Mouse (Mus musculus): Measurements from ENCODE around the gene Pakap. TPM values are rescaled to one million over a fixed set of nuclear protein-coding genes. Genes with fewer than 3 reads are reported as not detected.

Pakap gene
- total RNA-seq, 4 experiments from 2014 or later = 2.5 to 5.5 (median 3.9) TPM

- DNase-seq (ENCODE audit: low spot score in 2 of 2) = no peak
These were observed 194.4 kb downstream of the Pakap start for GRCm38 (mm10) chr4:57762424-57762823.

- no peak for DNase-seq (ENCODE audit: low spot score in 2 of 2)
These were observed 196.4 kb downstream of the Pakap start for GRCm38 (mm10) chr4:57764392-57764791.

DNA sequence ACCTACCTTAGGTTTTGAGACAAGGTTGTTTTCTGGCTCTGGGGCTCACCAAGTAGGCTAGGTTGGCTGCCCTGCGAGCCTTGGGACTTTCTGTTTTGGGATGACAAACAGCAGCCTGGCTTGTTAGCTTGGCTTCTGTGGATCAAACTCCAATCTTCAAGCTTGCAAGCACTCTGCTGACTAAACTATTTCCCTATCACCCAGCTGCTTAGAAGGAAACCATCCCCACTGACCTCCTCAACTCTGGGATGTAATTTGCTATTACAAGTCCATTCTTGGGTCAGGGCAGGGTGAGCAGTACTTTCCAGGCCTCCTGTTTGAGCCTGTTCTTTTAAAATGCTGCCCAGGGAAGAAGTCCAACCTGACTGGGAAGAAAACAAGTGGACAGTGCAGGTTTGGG is 196.9 kb downstream of the Pakap start:
- no peak for DNase-seq (ENCODE audit: low spot score in 2 of 2)

GRCm38 (mm10) chr4:57765806-57766205 is 197.8 kb downstream of the Pakap start:
- DNase-seq (ENCODE audit: low spot score in 2 of 2) = no peak

DNA sequence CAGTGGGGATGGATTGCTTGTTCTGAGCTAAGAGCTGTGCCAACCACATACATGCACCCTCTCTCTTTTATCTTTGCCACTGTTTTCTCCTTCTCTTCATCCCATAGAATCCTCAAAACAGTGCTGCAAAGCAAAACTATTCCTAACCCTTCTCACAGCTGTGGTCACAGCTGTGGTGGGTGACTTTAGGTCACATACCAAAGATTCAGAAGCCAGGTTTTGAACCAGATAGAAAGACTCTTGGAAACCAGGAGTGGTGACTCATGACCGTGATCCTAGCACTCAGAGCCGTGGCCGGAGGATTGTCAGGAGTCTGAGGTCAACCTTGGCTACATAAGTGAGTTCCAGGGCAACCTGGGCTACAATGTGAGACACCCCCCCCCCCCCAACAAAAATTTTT is 201.0 kb downstream of the Pakap start:
- DNase-seq (ENCODE audit: low spot score in 2 of 2) = no peak

DNA sequence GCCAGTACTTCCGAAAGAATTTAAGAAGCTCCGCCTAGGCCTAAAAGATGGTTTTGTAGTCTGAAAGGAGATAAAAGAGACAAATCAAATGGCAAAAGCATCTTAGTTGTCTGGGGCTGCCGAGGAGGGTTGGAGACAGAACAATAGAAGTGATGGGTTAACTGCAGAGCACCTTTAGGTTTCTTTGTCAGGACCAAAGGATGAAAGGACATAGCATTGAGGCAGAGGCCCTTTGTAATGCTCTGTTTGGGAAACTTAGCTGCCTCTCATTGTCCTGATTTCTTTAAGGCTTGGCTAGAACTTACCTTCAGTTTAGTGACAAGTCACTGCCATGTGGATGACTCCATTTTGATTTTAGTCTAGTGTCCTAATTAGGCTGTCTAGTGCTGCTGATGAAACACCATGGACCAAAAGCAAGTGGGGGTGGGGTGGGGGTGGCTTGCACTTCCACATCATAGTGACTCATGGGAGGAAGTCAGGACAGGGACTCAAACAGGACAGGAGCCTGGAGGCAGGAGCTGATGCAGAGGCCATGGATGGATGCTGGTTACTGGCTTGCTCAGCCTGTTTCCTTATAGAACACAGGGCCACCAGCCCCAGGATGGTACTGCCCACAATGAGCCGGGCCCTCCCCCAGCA is 202.3 kb downstream of the Pakap start:
- DNase-seq (ENCODE audit: low spot score in 2 of 2) = no peak

DNA sequence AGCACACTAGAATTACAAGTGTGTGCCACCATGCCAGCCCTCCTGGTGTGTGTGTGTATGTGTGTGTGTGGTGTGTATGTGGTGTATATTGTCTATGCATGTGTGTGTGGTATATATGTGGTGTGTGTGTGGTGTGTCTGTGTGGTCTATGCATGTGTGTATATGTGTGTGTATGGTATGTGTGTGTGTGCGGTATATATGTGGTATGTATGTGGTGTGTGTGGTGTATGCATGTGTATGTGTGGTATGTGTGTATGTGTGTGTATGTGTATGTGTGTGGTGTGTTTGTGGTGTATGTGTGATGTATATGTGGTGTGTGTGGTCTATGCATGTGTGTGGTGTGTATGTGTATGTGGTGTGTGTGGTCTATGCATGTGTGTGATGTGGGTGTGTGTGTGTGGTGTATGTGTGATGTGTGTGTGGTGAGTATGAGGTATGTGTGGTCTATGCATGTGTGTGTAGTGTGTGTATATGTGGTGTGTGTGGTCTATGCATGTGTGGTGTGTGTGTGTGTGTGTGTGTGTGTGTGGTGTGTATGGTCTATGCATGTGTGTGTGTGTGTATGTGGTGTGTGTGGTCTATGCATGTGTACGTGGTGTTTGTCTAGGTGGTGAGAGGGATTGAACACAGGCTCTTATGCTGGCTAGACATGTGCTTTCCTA is 203.7 kb downstream of the Pakap start:
- no peak for DNase-seq (ENCODE audit: low spot score in 2 of 2)

DNA sequence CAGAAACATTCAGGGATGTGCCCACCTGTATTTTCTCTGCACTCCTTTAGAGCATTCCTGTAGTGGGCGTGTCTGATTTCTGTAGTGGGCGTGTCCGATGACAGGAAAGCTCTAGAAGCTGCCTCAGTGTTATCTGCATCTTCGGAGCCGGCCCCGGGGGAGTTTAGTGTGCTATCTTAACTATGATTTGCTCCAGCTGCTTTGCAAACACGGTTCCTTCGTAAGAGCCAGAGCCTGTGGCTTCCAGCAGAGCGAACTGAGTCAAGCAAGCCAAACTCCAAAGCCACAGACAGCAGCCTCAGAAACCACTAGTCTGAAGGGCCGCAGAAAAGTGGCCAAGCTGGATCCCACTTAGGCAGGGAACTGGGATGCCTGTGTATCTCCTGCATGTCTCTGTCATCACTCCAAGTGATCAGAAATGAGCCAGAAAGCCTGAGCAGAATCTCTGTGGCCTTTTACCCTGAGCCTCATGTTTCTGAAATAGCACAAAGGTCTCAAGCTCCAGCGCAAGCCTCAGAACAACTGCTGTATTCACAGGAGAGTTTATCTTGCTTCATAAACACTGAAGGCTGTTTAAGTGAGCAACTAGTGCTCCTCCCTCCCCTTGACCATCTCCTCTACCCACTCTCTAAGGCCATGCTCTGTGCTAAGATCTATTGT is 205.0 kb downstream of the Pakap start:
- DNase-seq (ENCODE audit: low spot score in 2 of 2) = no peak

- no peak for DNase-seq (ENCODE audit: low spot score in 2 of 2)
These were observed 206.5 kb downstream of the Pakap start for GRCm38 (mm10) chr4:57774517-57774916.

DNA sequence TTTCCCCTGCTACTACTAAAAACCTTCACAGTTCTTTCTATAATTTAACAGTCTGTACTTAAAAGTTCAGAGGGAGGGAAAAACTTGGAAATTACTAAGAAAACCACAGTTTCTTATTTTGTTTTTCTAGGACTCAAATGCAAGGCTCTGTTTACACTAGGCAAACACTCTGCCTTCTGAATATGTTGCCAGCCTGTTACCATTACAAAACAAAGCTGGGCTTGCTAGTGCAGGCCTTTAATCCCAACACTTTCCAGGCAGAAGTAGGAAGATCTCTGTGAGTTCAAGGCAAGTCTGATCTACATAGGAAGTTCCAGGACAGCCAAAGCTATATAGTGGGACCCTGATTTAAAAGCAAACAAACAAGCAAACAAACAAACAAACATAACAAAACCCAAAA is 207.6 kb downstream of the Pakap start:
- no peak for DNase-seq (ENCODE audit: low spot score in 2 of 2)

DNA sequence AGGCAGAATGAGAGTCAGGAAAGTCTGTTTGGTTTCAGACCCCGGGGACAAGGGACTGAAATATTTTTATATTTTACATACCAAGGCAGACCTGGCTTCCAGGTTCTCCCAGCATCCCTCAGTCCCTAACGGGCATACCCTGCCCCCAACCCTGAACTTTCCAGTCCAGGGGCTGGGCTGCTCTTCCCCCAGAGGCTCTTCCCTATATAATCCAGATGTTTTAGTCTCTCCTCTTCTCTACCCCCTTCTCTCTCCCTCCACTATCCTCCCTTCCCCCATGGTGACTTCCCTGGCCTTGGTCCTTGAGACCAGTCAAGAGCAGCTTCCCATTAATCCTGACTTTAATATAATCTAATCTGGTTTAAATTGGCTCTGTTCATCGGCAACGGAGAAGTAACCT is 212.4 kb downstream of the Pakap start:
- DNase-seq (ENCODE audit: low spot score in 2 of 2) = no peak

DNA sequence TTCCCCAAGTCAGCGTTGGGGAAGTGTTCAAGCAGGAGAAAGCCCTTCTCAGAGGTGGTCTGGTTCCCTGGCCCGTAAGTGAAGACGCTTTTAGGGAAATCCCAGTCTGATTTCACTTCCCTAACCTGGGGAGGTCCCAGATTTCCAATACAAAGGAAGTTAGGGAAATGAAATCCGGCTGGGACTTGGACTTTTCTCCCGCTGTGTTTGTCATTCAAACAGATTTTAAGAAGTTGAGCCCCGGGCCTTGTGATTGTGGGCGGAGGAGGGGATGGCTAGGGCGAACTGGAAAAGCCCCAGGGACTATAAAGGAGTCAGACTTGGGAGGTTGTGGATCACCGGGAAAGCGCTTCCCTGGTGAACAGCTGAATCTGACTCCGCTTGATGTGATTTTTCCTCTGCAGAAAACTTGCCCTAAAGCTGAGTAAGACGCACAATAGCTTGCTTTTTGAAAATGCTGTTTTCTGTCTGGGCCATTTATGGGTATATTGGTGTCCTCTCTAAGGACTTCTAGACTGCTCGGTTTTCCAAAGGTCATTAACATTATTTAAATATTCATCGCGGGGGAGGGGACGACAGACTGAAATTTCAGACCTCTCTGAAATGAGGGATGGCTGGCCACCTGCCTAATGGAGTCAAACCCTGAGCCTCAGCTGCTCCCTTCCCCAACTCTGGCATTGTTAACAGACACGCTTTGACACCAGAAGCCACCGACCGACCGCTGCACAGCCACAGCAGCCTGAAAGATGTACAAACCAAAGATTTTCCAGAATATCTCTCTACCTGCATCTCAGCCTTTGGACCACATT is 213.1 kb downstream of the Pakap start:
- no peak for DNase-seq (ENCODE audit: low spot score in 2 of 2)

GRCm38 (mm10) chr4:57781994-57782393 is 214.0 kb downstream of the Pakap start:
- peak; percentile 39 to 49 for DNase-seq (ENCODE audit: low spot score in 2 of 2)

GRCm38 (mm10) chr4:57782549-57783390 is 214.8 kb downstream of the Pakap start:
- no peak for DNase-seq (ENCODE audit: low spot score in 2 of 2)

DNA sequence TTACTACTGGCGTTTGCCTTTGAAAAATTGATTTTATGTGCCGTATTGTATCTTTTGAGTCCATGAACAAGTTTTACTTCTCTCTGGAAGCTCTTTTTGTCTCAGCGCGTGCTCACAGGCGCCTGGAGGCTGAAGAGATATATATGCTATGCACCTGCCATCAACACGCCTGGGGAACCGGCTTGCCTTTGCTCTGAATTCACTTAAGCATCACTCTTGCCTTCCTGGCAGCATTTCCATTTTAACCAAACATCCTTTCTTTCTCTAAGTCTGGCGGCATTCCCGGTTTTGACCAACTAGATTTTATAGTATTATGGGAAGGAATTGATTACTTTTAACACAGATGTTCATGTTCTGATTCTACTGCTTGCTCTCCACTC is 215.4 kb downstream of the Pakap start:
- no peak for DNase-seq (ENCODE audit: low spot score in 2 of 2)

GRCm38 (mm10) chr4:57783853-57784600 is 216.0 kb downstream of the Pakap start:
- DNase-seq (ENCODE audit: low spot score in 2 of 2) = peak; percentile 18

DNA sequence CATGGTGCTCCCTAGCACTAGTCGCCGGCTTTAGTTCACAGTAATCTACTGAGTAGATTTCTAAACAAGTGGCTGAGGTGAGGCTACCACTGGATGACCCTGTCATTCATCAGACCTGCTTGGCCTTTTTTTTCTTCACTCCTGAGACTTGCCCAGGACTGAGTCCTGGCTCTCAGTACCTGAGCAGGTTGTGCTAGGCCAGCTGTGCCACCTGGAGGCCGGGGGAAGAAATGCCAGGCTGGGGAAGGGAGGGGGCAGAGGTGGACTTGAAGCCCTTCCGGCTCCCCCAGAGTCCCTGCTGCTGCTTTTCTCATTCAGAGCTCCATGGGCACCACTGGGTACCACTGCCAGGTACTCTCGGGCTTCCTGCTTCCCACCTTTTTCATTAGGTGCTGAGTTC is 220.7 kb downstream of the Pakap start:
- DNase-seq (ENCODE audit: low spot score in 2 of 2) = no peak

- no peak for DNase-seq (ENCODE audit: low spot score in 2 of 2)
These were observed 221.1 kb downstream of the Pakap start for GRCm38 (mm10) chr4:57789118-57789517.

DNA sequence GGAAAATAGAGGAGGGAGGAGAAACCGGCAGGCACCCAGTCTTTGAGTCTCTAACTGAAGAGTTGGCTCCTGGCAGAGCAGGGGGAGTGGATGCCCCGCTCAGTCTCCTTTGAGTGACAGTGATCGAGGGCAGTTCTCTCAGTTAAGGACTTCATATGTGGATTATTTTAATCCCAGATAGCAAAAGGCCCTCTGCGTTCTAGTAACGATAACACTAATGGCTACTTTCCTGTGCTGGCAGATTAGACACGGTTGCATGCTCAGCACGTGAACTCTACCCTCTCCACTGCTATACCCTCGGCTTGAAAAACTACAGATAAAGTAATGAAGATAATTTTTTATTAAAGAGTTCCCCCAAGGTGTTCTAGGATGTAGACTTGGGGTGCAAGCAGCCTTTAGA is 226.0 kb downstream of the Pakap start:
- no peak for DNase-seq (ENCODE audit: low spot score in 2 of 2)

DNA sequence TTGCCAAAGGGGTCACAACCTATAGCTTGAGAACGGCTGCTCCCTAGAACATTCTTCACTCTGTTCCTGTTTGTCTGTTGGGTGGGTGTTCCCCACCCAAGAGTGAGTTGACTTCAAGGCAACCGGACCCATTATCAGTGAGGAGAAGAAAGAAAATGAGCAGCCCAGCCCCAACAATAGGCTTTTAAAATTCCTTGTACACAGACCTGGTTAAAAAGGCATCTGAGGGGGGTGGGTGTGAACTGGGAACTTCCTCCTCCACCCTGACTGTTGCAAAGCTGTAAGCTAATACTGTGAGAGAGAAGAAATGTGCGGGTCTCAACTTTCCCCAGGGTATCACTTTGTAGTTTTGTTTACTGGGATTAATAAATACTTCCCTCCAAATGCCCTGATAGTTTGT is 226.6 kb downstream of the Pakap start:
- no peak for DNase-seq (ENCODE audit: low spot score in 2 of 2)

Data from gastrocnemius, adult 8-10 months (tissue).